In genomic region chr7:121779409-121779808, GRCm38 (mm10) we compare ENCODE assay signal across 20 mouse cellular contexts. TPM values are rescaled to one million over a fixed set of nuclear protein-coding genes. Genes with fewer than 3 reads are reported as not detected.
"Had no signal": no experiment of that assay in that cellular context is flagged by ENCODE, and none has a peak within 500 bp of the region (broad histone marks: within the 10 kb centered on the region; RNA-seq: fewer than 3 reads in every experiment).

No protein-coding gene starts in this region.

- H3K4me2 ChIP-seq: intestine, embryonic 15.5 days; limb, embryonic 13.5 days; midbrain, embryonic 12.5 days; midbrain, embryonic 15.5 days; neural tube, embryonic 12.5 days; neural tube, embryonic 15.5 days; stomach, embryonic 15.5 days had no signal

- H3K27ac ChIP-seq: intestine, embryonic 15.5 days; layer of hippocampus, adult 2 months; limb, embryonic 10.5 days; limb, embryonic 13.5 days; macrophage; midbrain, embryonic 12.5 days; midbrain, embryonic 15.5 days; neural tube, embryonic 12.5 days; neural tube, embryonic 15.5 days; stomach, embryonic 15.5 days had no signal

- H3K4me1 ChIP-seq: intestine, embryonic 15.5 days; limb, embryonic 10.5 days; limb, embryonic 13.5 days; midbrain, embryonic 12.5 days; midbrain, embryonic 15.5 days; neural tube, embryonic 12.5 days; neural tube, embryonic 15.5 days; stomach, embryonic 15.5 days had no signal

- H3K27me3 ChIP-seq: intestine, embryonic 15.5 days; limb, embryonic 13.5 days; midbrain, embryonic 12.5 days; midbrain, embryonic 15.5 days; neural tube, embryonic 12.5 days; neural tube, embryonic 15.5 days; stomach, embryonic 15.5 days had no signal

- H3K4me3 ChIP-seq: intestine, embryonic 15.5 days; layer of hippocampus, adult 2 months; limb, embryonic 10.5 days; limb, embryonic 13.5 days; midbrain, embryonic 12.5 days; midbrain, embryonic 15.5 days; neural tube, embryonic 12.5 days; neural tube, embryonic 15.5 days; stomach, embryonic 15.5 days had no signal

- H3K36me3 ChIP-seq: intestine, embryonic 15.5 days; limb, embryonic 10.5 days; limb, embryonic 13.5 days; midbrain, embryonic 12.5 days; midbrain, embryonic 15.5 days; neural tube, embryonic 12.5 days; neural tube, embryonic 15.5 days; stomach, embryonic 15.5 days had no signal

- ATAC-seq: intestine, embryonic 15.5 days; midbrain, embryonic 15.5 days had no signal

- DNase-seq: kidney, adult 11 months; kidney, adult 8-10 months; kidney, postnatal 14 days; layer of hippocampus, adult 9-11 months; retina, postnatal 1 day; right cerebral cortex, postnatal 25 days; spleen, adult 18-20 months; thymus, postnatal 36 days had no signal

- H3K9ac ChIP-seq: intestine, embryonic 15.5 days; limb, embryonic 13.5 days; midbrain, embryonic 12.5 days; midbrain, embryonic 15.5 days; neural tube, embryonic 12.5 days; neural tube, embryonic 15.5 days; stomach, embryonic 15.5 days had no signal

- H3K9me3 ChIP-seq: intestine, embryonic 15.5 days; limb, embryonic 10.5 days; limb, embryonic 13.5 days; midbrain, embryonic 12.5 days; midbrain, embryonic 15.5 days; neural tube, embryonic 12.5 days; neural tube, embryonic 15.5 days; stomach, embryonic 15.5 days had no signal

RNA-seq across cellular contexts. Expression of gene Scnn1g, which starts 45.1 kb away (rescaled TPM):
- polyA plus RNA-seq: large intestine, adult 2 months; limb, embryonic 10.5 days; liver, adult 2 months; macrophage; midbrain, embryonic 12.5 days; midbrain, embryonic 15.5 days; neural tube, embryonic 15.5 days had no signal
